Mouse (Mus musculus) MEL (cell line): ENCODE results near the gene Irs2. TPM values are rescaled to one million over a fixed set of nuclear protein-coding genes. Genes with fewer than 3 reads are reported as not detected.

ENCODE experiments used
- DNase-seq: peaks from one replicate; pipeline ENCODE4 v3.0.0; 2011; ENCODE audit warnings: low read depth, low spot score
- H3K27ac ChIP-seq: 2 replicates; pipeline ENCODE4 v1.5.1; 2012; ENCODE audit warnings: low read depth, mild to moderate bottlenecking, control low read depth, low read length, moderate library complexity; ENCODE audit not compliant: control insufficient read depth
- H3K27me3 ChIP-seq, 2 experiments: fragments of 150-350 bp in 1 of 2; sonication (generic) in 1 of 2; 2 replicates each; pipeline ENCODE4 v1.6.1; 2012; ENCODE audit warnings: low read length in 2 of 2, mild to moderate bottlenecking in 2 of 2, improper control_type of control experiment in 1 of 2, moderate library complexity in 1 of 2; ENCODE audit not compliant: insufficient read depth in 2 of 2, control insufficient read depth in 1 of 2
- H3K36me3 ChIP-seq, 2 experiments: 2 replicates each; pipeline ENCODE4 v1.6.1; 2012 to 2014; ENCODE audit warnings: low read length in 2 of 2, improper control_type of control experiment in 1 of 2, inconsistent platforms in 1 of 2, mild to moderate bottlenecking in 1 of 2; ENCODE audit not compliant: insufficient read depth in 2 of 2, control insufficient read depth in 1 of 2
- H3K4me1 ChIP-seq, 2 experiments: fragments of 150-350 bp in 1 of 2; sonication (generic) in 1 of 2; 2 replicates each; pipeline ENCODE4 v1.6.1; 2012; ENCODE audit warnings: low read length in 2 of 2, improper control_type of control experiment in 1 of 2, mild to moderate bottlenecking in 1 of 2; ENCODE audit not compliant: insufficient read depth in 2 of 2, control insufficient read depth in 1 of 2
- H3K4me3 ChIP-seq, 2 experiments: fragments of 150-350 bp in 1 of 2; sonication (generic) in 1 of 2; 2 replicates each; pipeline ENCODE4 v1.5.1; 2012; ENCODE audit warnings: low read depth in 2 of 2, low read length in 2 of 2, mild to moderate bottlenecking in 2 of 2, moderate library complexity in 2 of 2, control low read depth in 1 of 2, improper control_type of control experiment in 1 of 2; ENCODE audit not compliant: control insufficient read depth in 1 of 2, insufficient read depth in 1 of 2
- H3K79me2 ChIP-seq: 2 replicates; pipeline ENCODE4 v1.6.1; 2012; ENCODE audit warnings: mild to moderate bottlenecking, low read length, moderate library complexity; ENCODE audit not compliant: control insufficient read depth, poor library complexity, insufficient read depth
- H3K9ac ChIP-seq: 2 replicates; pipeline ENCODE4 v1.6.1; 2012; ENCODE audit warnings: low read depth, mild to moderate bottlenecking, control low read depth, low read length, moderate library complexity; ENCODE audit not compliant: control insufficient read depth, poor library complexity, severe bottlenecking
- H3K9me3 ChIP-seq: fragments of 150-350 bp; sonication (generic); replicated peaks from 2 replicates; pipeline ENCODE4 v1.6.1; 2012; ENCODE audit warnings: mild to moderate bottlenecking, low read length, improper control_type of control experiment, moderate library complexity; ENCODE audit not compliant: insufficient read depth
- CHD1 ChIP-seq: IDR thresholded peaks from 2 replicates; pipeline ENCODE4 v1.6.1; 2012; ENCODE audit warnings: low read depth, mild to moderate bottlenecking, inconsistent platforms, low read length, improper control_type of control experiment
- CHD2 ChIP-seq: IDR thresholded peaks from 2 replicates; pipeline ENCODE4 v1.6.1; 2011; ENCODE audit warnings: low read length, improper control_type of control experiment
- CTCF ChIP-seq, 3 experiments: IDR thresholded peaks in 2 of 3; conservative IDR thresholded peaks in 1 of 3; 2 replicates each; pipeline ENCODE4 v1.5.1; 2011 to 2012; ENCODE audit warnings: low read length in 3 of 3, low read depth in 2 of 3, mild to moderate bottlenecking in 2 of 3, improper control_type of control experiment in 1 of 3, inconsistent platforms in 1 of 3, mixed read lengths in 1 of 3, moderate library complexity in 1 of 3; ENCODE audit not compliant: control insufficient read depth in 1 of 3, insufficient read depth in 1 of 3, poor library complexity in 1 of 3, severe bottlenecking in 1 of 3
- E2F4 ChIP-seq: IDR thresholded peaks from 2 replicates; pipeline ENCODE4 v1.6.1; 2011; ENCODE audit warnings: low read depth, low read length, improper control_type of control experiment, borderline replicate concordance
- JUND ChIP-seq: IDR thresholded peaks from 2 replicates; pipeline ENCODE4 v1.6.1; 2011; ENCODE audit warnings: low read depth, mild to moderate bottlenecking, improper control_type of control experiment, low read length
- MAFK ChIP-seq: IDR thresholded peaks from 2 replicates; pipeline ENCODE4 v1.6.1; 2011; ENCODE audit warnings: low read depth, mild to moderate bottlenecking, low read length, improper control_type of control experiment, borderline replicate concordance
- MAX ChIP-seq: IDR thresholded peaks from 2 replicates; pipeline ENCODE4 v1.6.1; 2011; ENCODE audit warnings: low read length, improper control_type of control experiment
- MXI1 ChIP-seq: IDR thresholded peaks from 2 replicates; pipeline ENCODE4 v1.6.1; 2011; ENCODE audit warnings: mild to moderate bottlenecking, low read depth, low read length, improper control_type of control experiment
- MYB ChIP-seq: IDR thresholded peaks from 2 replicates; pipeline ENCODE4 v1.6.1; 2011; ENCODE audit warnings: mild to moderate bottlenecking, low read depth, low read length, improper control_type of control experiment
- NELFE ChIP-seq: IDR thresholded peaks from 2 replicates; pipeline ENCODE4 v1.6.1; 2011; ENCODE audit warnings: low read depth, low read length, improper control_type of control experiment
- NRF1 ChIP-seq: IDR thresholded peaks from 2 replicates; pipeline ENCODE4 v1.6.1; 2014; ENCODE audit warnings: low read depth, mild to moderate bottlenecking, inconsistent platforms, low read length, improper control_type of control experiment, moderate library complexity; ENCODE audit not compliant: poor library complexity, insufficient read depth, severe bottlenecking
- POLR2A ChIP-seq, 2 experiments: IDR thresholded peaks; 2 replicates each; pipeline ENCODE4 v1.6.1; 2011 to 2012; ENCODE audit warnings: low read length in 2 of 2, mild to moderate bottlenecking in 2 of 2, control low read depth in 1 of 2, improper control_type of control experiment in 1 of 2, low read depth in 1 of 2, moderate library complexity in 1 of 2; ENCODE audit not compliant: control insufficient read depth in 1 of 2, insufficient read depth in 1 of 2, poor library complexity in 1 of 2
- RCOR1 ChIP-seq: IDR thresholded peaks from 2 replicates; pipeline ENCODE4 v1.6.1; 2012; ENCODE audit warnings: low read depth, mild to moderate bottlenecking, inconsistent platforms, low read length, improper control_type of control experiment
- SIN3A ChIP-seq: IDR thresholded peaks from 2 replicates; pipeline ENCODE4 v1.6.1; 2012; ENCODE audit warnings: low read length, improper control_type of control experiment, inconsistent platforms
- TBP ChIP-seq: IDR thresholded peaks from 2 replicates; pipeline ENCODE4 v1.8.0; 2011; ENCODE audit warnings: low read depth, low read length, improper control_type of control experiment
- TCF12 ChIP-seq: IDR thresholded peaks from 2 replicates; pipeline ENCODE4 v1.6.1; 2014; ENCODE audit warnings: low read depth, mild to moderate bottlenecking, inconsistent platforms, low read length, improper control_type of control experiment, moderate library complexity
- ZC3H11A ChIP-seq: IDR thresholded peaks from 2 replicates; pipeline ENCODE4 v1.6.1; 2012; ENCODE audit warnings: low read depth, mild to moderate bottlenecking, inconsistent platforms, low read length, improper control_type of control experiment
- ZKSCAN1 ChIP-seq: IDR thresholded peaks from 2 replicates; pipeline ENCODE4 v1.6.1; 2012; ENCODE audit warnings: low read depth, mild to moderate bottlenecking, inconsistent platforms, low read length, improper control_type of control experiment, moderate library complexity
- ZNF384 ChIP-seq: IDR thresholded peaks from 2 replicates; pipeline ENCODE4 v1.6.1; 2012; ENCODE audit warnings: low read depth, mild to moderate bottlenecking, inconsistent platforms, low read length, improper control_type of control experiment
- polyA plus RNA-seq, 2 experiments: library from polyadenylated mRNA; stranded (reverse) in 1 of 2; unstranded in 1 of 2; fragments of >175 nt in 1 of 2; fragments of >200 nt in 1 of 2; gene quantifications; 2 replicates each; pipeline versions ENCODE4 v1.2.1 to v1.2.4; 2012; ENCODE audit warnings: low replicate concordance in 2 of 2, low read depth in 1 of 2; ENCODE audit not compliant: insufficient read length in 2 of 2, insufficient read depth in 1 of 2, missing spikeins in 1 of 2
- total RNA-seq: library from RNA; depleted of rRNA; stranded (reverse); fragments of 300-350 nt; gene quantifications from 2 replicates; pipeline ENCODE4 v1.2.3, GENCODE M21; 2012

Gene Irs2
- total and polyA plus RNA-seq, 3 experiments: 16.4 to 23.1 TPM; not detected in 1

- no peak overlapping the region for H3K27ac ChIP-seq
- no peak for TF ChIP-seq CHD1
- no peak for TF ChIP-seq ZKSCAN1
- no peak for TF ChIP-seq NELFE
- no peak for TF ChIP-seq JUND
- TF ChIP-seq ZNF384: no peak
- no peak for TF ChIP-seq CTCF (IDR thresholded peaks at IDR 0.05 in 2 of 3, conservative IDR thresholded peaks at IDR 0.05 in 1 of 3; ENCODE audit: control insufficient read depth in 1 of 3, insufficient read depth in 1 of 3, low read depth in 2 of 3, low read length in 3 of 3, poor library complexity in 1 of 3, severe bottlenecking in 1 of 3)
- TF ChIP-seq TCF12: no peak
- TF ChIP-seq POLR2A (IDR thresholded peaks at IDR 0.05; ENCODE audit: control insufficient read depth in 1 of 2, insufficient read depth in 1 of 2, low read depth in 1 of 2, low read length in 2 of 2, poor library complexity in 1 of 2): no peak
- no peak for TF ChIP-seq MAX
- no peak for TF ChIP-seq MXI1
- no peak for TF ChIP-seq NRF1
- TF ChIP-seq MAFK: no peak
- TF ChIP-seq E2F4: no peak
- no peak for TF ChIP-seq ZC3H11A
- TF ChIP-seq TBP: no peak
- no peak for TF ChIP-seq MYB
- no peak for TF ChIP-seq RCOR1
- TF ChIP-seq, all 39 proteins: peak for 0
- DNase-seq: no peak
- H3K9ac ChIP-seq: no peak overlapping the region
- H3K27me3 ChIP-seq: peaks cover 0 to 1% of the 10 kb centered on the region in 2 experiments
- no peaks in the 10 kb centered on the region for H3K9me3 ChIP-seq
- H3K36me3 ChIP-seq: peaks cover 0 to 4% of the 10 kb centered on the region in 2 experiments; a peak in 1 of 4 replicates
- no peaks in the 10 kb centered on the region for H3K79me2 ChIP-seq
- no peak overlapping the region for H3K4me3 ChIP-seq
- H3K4me1 ChIP-seq: no peaks in the 10 kb centered on the region; a peak in 1 of 4 replicates
Observed at GRCm38 (mm10) chr8:10961989-10962388, 46.3 kb downstream of the Irs2 start.

DNA sequence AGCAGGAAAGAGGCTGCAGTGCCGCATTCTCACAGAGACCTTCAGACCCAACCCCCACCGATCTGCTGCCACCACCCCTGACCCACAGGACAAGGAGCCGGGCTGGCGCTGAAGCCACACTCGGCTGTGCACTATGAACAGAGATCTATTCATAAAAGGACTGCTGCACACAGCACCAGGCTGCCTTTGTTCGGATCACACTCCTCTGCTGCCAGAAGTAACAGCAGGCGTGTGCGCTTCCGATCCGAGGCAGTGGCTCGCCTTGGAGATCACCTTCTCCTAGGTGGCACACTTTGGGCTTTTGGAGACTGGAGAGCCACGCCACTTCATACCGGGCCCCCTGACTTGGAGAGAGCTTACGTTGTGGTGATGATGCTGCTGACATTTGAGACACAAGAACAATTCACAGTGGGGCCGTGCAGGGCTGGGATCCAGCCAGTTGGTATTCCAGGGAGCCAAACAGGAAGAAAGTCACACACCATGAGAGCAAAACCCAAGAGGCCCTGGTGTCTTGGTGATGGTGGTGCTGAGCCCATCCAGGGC, 47.9 kb downstream of the Irs2 start:
- peaks cover 0 to 1% of the 10 kb centered on the region in 2 experiments for H3K27me3 ChIP-seq

More for the DNA sequence above, 47.9 kb downstream of the Irs2 start:
- Histone ChIP-seq H3K4me1 (no peaks in the 10 kb centered on the region), H3K9ac (no peak overlapping the region), H3K9me3 (no peaks in the 10 kb centered on the region), H3K4me3 (no peak overlapping the region), H3K79me2 (no peaks in the 10 kb centered on the region), H3K27ac (no peak overlapping the region), H3K36me3 (no peaks in the 10 kb centered on the region)
- TF ChIP-seq CHD2 (no peak), SIN3A (no peak)
- no peak for DNase-seq
